Mouse (Mus musculus): ENCODE data around the gene Ryr3. TPM values are rescaled to one million over a fixed set of nuclear protein-coding genes. Genes with fewer than 3 reads are reported as not detected.
A peak's percentile ranks its signal among the peaks of the same experiment; 100 is the strongest.

The Ryr3 gene
- 0.04 and 0.19 TPM in 2 replicates for polyA plus RNA-seq (2015; fragmentation: Nextera tagmentation; extraction: Ambion mirVana)

GRCm38 (mm10) chr2:113216746-113217461, at the start of gene Ryr3:
Gene Ryr3 (minus strand): TSS chr2:113217096.
- no peak within 1 kb of the TSS for H3K9ac ChIP-seq (ENCODE audit: low read depth, low read length)
- under 1% methylated on average over 27 of the region's 72 CpGs for WGBS (ENCODE audit: insufficient replicate concordance)
- peaks cover 12% of the 10 kb centered on the region for H3K27me3 ChIP-seq (ENCODE audit: control insufficient read depth, insufficient read depth, low read depth, low read length)
- no peaks in the 10 kb centered on the region for H3K36me3 ChIP-seq (ENCODE audit: control insufficient read depth, insufficient read depth)
- peak within 1 kb of the TSS; percentile 17; the same call in 1 of the 2 replicates for H3K4me2 ChIP-seq (ENCODE audit: low read depth, low read length)
- no peak within 1 kb of the TSS for H3K27ac ChIP-seq (ENCODE audit: low read length)
- no peaks in the 10 kb centered on the region for H3K9me3 ChIP-seq (replicated peaks; ENCODE audit: control insufficient read depth, low read length)
- H3K4me3 ChIP-seq (ENCODE audit: low read depth, low read length): no peak within 1 kb of the TSS
- no peak for ATAC-seq (ENCODE audit: low read depth)
- H3K4me1 ChIP-seq (ENCODE audit: control insufficient read depth, low read depth, low read length): no peaks in the 10 kb centered on the region

- no peak for ATAC-seq (ENCODE audit: low read depth)
- Histone ChIP-seq H3K4me2 (ENCODE audit: low read depth, low read length) (no peak overlapping the region), H3K4me1 (ENCODE audit: control insufficient read depth, low read depth, low read length) (no peaks in the 10 kb centered on the region), H3K9me3 (replicated peaks; ENCODE audit: control insufficient read depth, low read length) (no peaks in the 10 kb centered on the region), H3K9ac (ENCODE audit: low read depth, low read length) (no peak overlapping the region), H3K36me3 (ENCODE audit: control insufficient read depth, insufficient read depth) (no peaks in the 10 kb centered on the region), H3K27ac (ENCODE audit: low read length) (no peak overlapping the region), H3K4me3 (ENCODE audit: low read depth, low read length) (no peak overlapping the region), H3K27me3 (ENCODE audit: control insufficient read depth, insufficient read depth, low read depth, low read length) (no peaks in the 10 kb centered on the region)
- WGBS (ENCODE audit: insufficient replicate concordance): 59% methylated on average over 5 of the region's 5 CpGs
Observed at GRCm38 (mm10) chr2:113238871-113239270, 22.0 kb upstream of the Ryr3 start.

- Histone ChIP-seq H3K4me1 (ENCODE audit: control insufficient read depth, low read depth, low read length) (no peaks in the 10 kb centered on the region), H3K9ac (ENCODE audit: low read depth, low read length) (no peak overlapping the region), H3K4me3 (ENCODE audit: low read depth, low read length) (no peak overlapping the region), H3K27me3 (ENCODE audit: control insufficient read depth, insufficient read depth, low read depth, low read length) (no peaks in the 10 kb centered on the region), H3K27ac (ENCODE audit: low read length) (no peak overlapping the region), H3K9me3 (replicated peaks; ENCODE audit: control insufficient read depth, low read length) (no peaks in the 10 kb centered on the region), H3K36me3 (ENCODE audit: control insufficient read depth, insufficient read depth) (no peaks in the 10 kb centered on the region), H3K4me2 (ENCODE audit: low read depth, low read length) (no peak overlapping the region)
- WGBS (ENCODE audit: insufficient replicate concordance): 52% methylated on average over 1 of the region's 1 CpGs
- ATAC-seq (ENCODE audit: low read depth): no peak
Observed at GRCm38 (mm10) chr2:113236993-113237392, 20.1 kb upstream of the Ryr3 start.

- no peaks in the 10 kb centered on the region for H3K4me1 ChIP-seq (ENCODE audit: control insufficient read depth, low read depth, low read length)
- no peaks in the 10 kb centered on the region for H3K36me3 ChIP-seq (ENCODE audit: control insufficient read depth, insufficient read depth)
- no peak overlapping the region for H3K4me3 ChIP-seq (ENCODE audit: low read depth, low read length)
- H3K9me3 ChIP-seq (replicated peaks; ENCODE audit: control insufficient read depth, low read length): no peaks in the 10 kb centered on the region
- H3K4me2 ChIP-seq (ENCODE audit: low read depth, low read length): no peak overlapping the region
- WGBS (ENCODE audit: insufficient replicate concordance): 17% methylated on average over 3 of the region's 3 CpGs
- ATAC-seq (ENCODE audit: low read depth): no peak
- no peak overlapping the region for H3K9ac ChIP-seq (ENCODE audit: low read depth, low read length)
- H3K27ac ChIP-seq (ENCODE audit: low read length): no peak overlapping the region
- no peaks in the 10 kb centered on the region for H3K27me3 ChIP-seq (ENCODE audit: control insufficient read depth, insufficient read depth, low read depth, low read length)
Observed at GRCm38 (mm10) chr2:113234559-113234958, 17.7 kb upstream of the Ryr3 start.

GRCm38 (mm10) chr2:113233356-113233755, 16.5 kb upstream of the Ryr3 start:
- Histone ChIP-seq H3K36me3 (ENCODE audit: control insufficient read depth, insufficient read depth) (no peaks in the 10 kb centered on the region), H3K9me3 (replicated peaks; ENCODE audit: control insufficient read depth, low read length) (no peaks in the 10 kb centered on the region), H3K27ac (ENCODE audit: low read length) (no peak overlapping the region), H3K4me1 (ENCODE audit: control insufficient read depth, low read depth, low read length) (no peaks in the 10 kb centered on the region), H3K4me3 (ENCODE audit: low read depth, low read length) (no peak overlapping the region), H3K9ac (ENCODE audit: low read depth, low read length) (no peak overlapping the region), H3K4me2 (ENCODE audit: low read depth, low read length) (no peak overlapping the region), H3K27me3 (ENCODE audit: control insufficient read depth, insufficient read depth, low read depth, low read length) (no peaks in the 10 kb centered on the region)
- no peak for ATAC-seq (ENCODE audit: low read depth)
- 41% methylated on average over 3 of the region's 3 CpGs for WGBS (ENCODE audit: insufficient replicate concordance)

- no peaks in the 10 kb centered on the region for H3K36me3 ChIP-seq (ENCODE audit: control insufficient read depth, insufficient read depth)
- H3K4me1 ChIP-seq (ENCODE audit: control insufficient read depth, low read depth, low read length): no peaks in the 10 kb centered on the region
- no peak overlapping the region for H3K9ac ChIP-seq (ENCODE audit: low read depth, low read length)
- WGBS (ENCODE audit: insufficient replicate concordance): 3% methylated on average over 23 of the region's 23 CpGs
- no peak overlapping the region for H3K4me3 ChIP-seq (ENCODE audit: low read depth, low read length)
- peaks cover 12% of the 10 kb centered on the region for H3K27me3 ChIP-seq (ENCODE audit: control insufficient read depth, insufficient read depth, low read depth, low read length)
- H3K4me2 ChIP-seq (ENCODE audit: low read depth, low read length): no peak overlapping the region
- H3K9me3 ChIP-seq (replicated peaks; ENCODE audit: control insufficient read depth, low read length): no peaks in the 10 kb centered on the region
- ATAC-seq (ENCODE audit: low read depth): no peak
- H3K27ac ChIP-seq (ENCODE audit: low read length): no peak overlapping the region
Observed at GRCm38 (mm10) chr2:113216105-113216745, 671 bp downstream of the Ryr3 start.

GRCm38 (mm10) chr2:113210023-113210422, 6.9 kb downstream of the Ryr3 start:
- WGBS (ENCODE audit: insufficient replicate concordance): 60% methylated on average over 3 of the region's 3 CpGs
- Histone ChIP-seq H3K4me1 (ENCODE audit: control insufficient read depth, low read depth, low read length) (no peaks in the 10 kb centered on the region), H3K27me3 (ENCODE audit: control insufficient read depth, insufficient read depth, low read depth, low read length) (no peaks in the 10 kb centered on the region), H3K4me3 (ENCODE audit: low read depth, low read length) (no peak overlapping the region), H3K9ac (ENCODE audit: low read depth, low read length) (no peak overlapping the region), H3K4me2 (ENCODE audit: low read depth, low read length) (no peak overlapping the region), H3K36me3 (ENCODE audit: control insufficient read depth, insufficient read depth) (no peaks in the 10 kb centered on the region), H3K27ac (ENCODE audit: low read length) (no peak overlapping the region), H3K9me3 (replicated peaks; ENCODE audit: control insufficient read depth, low read length) (no peaks in the 10 kb centered on the region)
- no peak for ATAC-seq (ENCODE audit: low read depth)

- no peak overlapping the region for H3K9ac ChIP-seq (ENCODE audit: low read depth, low read length)
- H3K4me2 ChIP-seq (ENCODE audit: low read depth, low read length): no peak overlapping the region
- H3K36me3 ChIP-seq (ENCODE audit: control insufficient read depth, insufficient read depth): no peaks in the 10 kb centered on the region
- H3K4me3 ChIP-seq (ENCODE audit: low read depth, low read length): no peak overlapping the region
- no peaks in the 10 kb centered on the region for H3K9me3 ChIP-seq (replicated peaks; ENCODE audit: control insufficient read depth, low read length)
- WGBS (ENCODE audit: insufficient replicate concordance): 61% methylated on average over 9 of the region's 9 CpGs
- no peaks in the 10 kb centered on the region for H3K4me1 ChIP-seq (ENCODE audit: control insufficient read depth, low read depth, low read length)
- no peak for ATAC-seq (ENCODE audit: low read depth)
- no peaks in the 10 kb centered on the region for H3K27me3 ChIP-seq (ENCODE audit: control insufficient read depth, insufficient read depth, low read depth, low read length)
- no peak overlapping the region for H3K27ac ChIP-seq (ENCODE audit: low read length)
Observed at GRCm38 (mm10) chr2:113209263-113209662, 7.6 kb downstream of the Ryr3 start.

- H3K27ac ChIP-seq (ENCODE audit: low read length): no peak overlapping the region
- no peaks in the 10 kb centered on the region for H3K36me3 ChIP-seq (ENCODE audit: control insufficient read depth, insufficient read depth)
- 51% methylated on average over 6 of the region's 6 CpGs for WGBS (ENCODE audit: insufficient replicate concordance)
- H3K4me1 ChIP-seq (ENCODE audit: control insufficient read depth, low read depth, low read length): no peaks in the 10 kb centered on the region
- no peak for ATAC-seq (ENCODE audit: low read depth)
- H3K4me2 ChIP-seq (ENCODE audit: low read depth, low read length): no peak overlapping the region
- no peaks in the 10 kb centered on the region for H3K9me3 ChIP-seq (replicated peaks; ENCODE audit: control insufficient read depth, low read length)
- H3K27me3 ChIP-seq (ENCODE audit: control insufficient read depth, insufficient read depth, low read depth, low read length): no peaks in the 10 kb centered on the region
- H3K4me3 ChIP-seq (ENCODE audit: low read depth, low read length): no peak overlapping the region
- no peak overlapping the region for H3K9ac ChIP-seq (ENCODE audit: low read depth, low read length)
Observed at GRCm38 (mm10) chr2:113202857-113203256, 14.0 kb downstream of the Ryr3 start.

All from liver, embryonic 16.5 days (tissue).